17 mouse cellular contexts compared by ENCODE assay signal in genomic region chr3:107637606-107638172, GRCm38 (mm10). TPM values are rescaled to one million over a fixed set of nuclear protein-coding genes. Genes with fewer than 3 reads are reported as not detected.
DNase-seq lines count a peak whose midpoint lies in the region.
"Had no signal": no experiment of that assay in that cellular context is flagged by ENCODE, and none has a peak within 500 bp of the region (broad histone marks: within the 10 kb centered on the region; RNA-seq: fewer than 3 reads in every experiment).

No protein-coding gene starts in this region.

- DNase-seq in heart, adult 11 months, result peak; percentile 82
- no peak for DNase-seq in heart, postnatal 36 days
- DNase-seq in testis, postnatal 10 days (ENCODE audit: low spot score), result peak; percentile 6
- DNase-seq in testis, postnatal 14 days (ENCODE audit: low spot score), result no peak
- DNase-seq in lung, postnatal 36 days, result peak; percentile 27
- no peak for DNase-seq in urinary bladder, postnatal 4 days (ENCODE audit: low spot score in 2 of 2)
- no peak for DNase-seq in left cerebral cortex, adult 11 months (ENCODE audit: low spot score)
- DNase-seq: adrenal gland, postnatal 10 days; cerebellum, adult 18-20 months; gastrocnemius, postnatal 25 days; heart, postnatal 14 days; kidney, postnatal 10 days; right cerebral cortex, adult 18-20 months; spleen, adult 18-20 months had no signal

- intact Hi-C loops in heart, postnatal 36 days (cut with DNase I), result no loop called here

RNA-seq across cellular contexts. Expression of gene Strip1, which starts 6.2 kb away (rescaled TPM):
- total RNA-seq in heart, postnatal 36 days (2021), result 10 to 100 TPM; 19.3 to 20.5 TPM

RNA-seq across cellular contexts. Expression of gene Gm10961, which starts 6.6 kb away (rescaled TPM):
- total RNA-seq in heart, postnatal 36 days (2021), result not detected
- total RNA-seq: adrenal gland, postnatal 10 days; gastrocnemius, postnatal 25 days; heart, postnatal 14 days; layer of hippocampus, adult 2 months; left cerebral cortex, adult 2 months; neutrophil, adult 5-6 weeks had no signal

RNA-seq across cellular contexts. Expression of gene Alx3, which starts 42.9 kb away (rescaled TPM):
- total RNA-seq in heart, postnatal 36 days (2021), result not detected
- total RNA-seq: adrenal gland, postnatal 10 days; gastrocnemius, postnatal 25 days; heart, postnatal 14 days; neutrophil, adult 5-6 weeks had no signal

RNA-seq across cellular contexts. Expression of gene Ahcyl1, which starts 58.7 kb away (rescaled TPM):
- 10 to 100 TPM; 77.8 to 80.6 TPM for total RNA-seq in heart, postnatal 36 days (2021)

Comparison
In these comparisons a context has a peak if more than half of its experiments do, and no peak if none do; other contexts are left out.
1. DNase-seq: peak in heart, adult 11 months (single experiment), testis, postnatal 10 days (single experiment) and lung, postnatal 36 days (single experiment); none in heart, postnatal 36 days (0 of 2), testis, postnatal 14 days (single experiment), urinary bladder, postnatal 4 days (0 of 2) and left cerebral cortex, adult 11 months (single experiment).